Mouse (Mus musculus): ENCODE results near the gene 9930022D16Rik. TPM values are rescaled to one million over a fixed set of nuclear protein-coding genes. Genes with fewer than 3 reads are reported as not detected.

The 9930022D16Rik gene
- polyA plus RNA-seq, 2 experiments: not detected

- no peak for ATAC-seq (ENCODE audit: insufficient read depth)
- TF ChIP-seq EP300 (IDR thresholded peaks at IDR 0.05; ENCODE audit: low read depth) (no peak), CTCF (IDR thresholded peaks at IDR 0.05; ENCODE audit: low read depth) (no peak)
- no peak for DNase-seq (ENCODE audit: low read depth in 3 of 3, low spot score in 3 of 3)
- Histone ChIP-seq H3K9ac (replicated peaks) (no peak overlapping the region), H3K27me3 (ENCODE audit: control insufficient read depth, insufficient read depth, low read length) (no peaks in the 10 kb centered on the region), H3K27ac (no peak overlapping the region), H3K9me3 (ENCODE audit: control insufficient read depth, low read length) (no peaks in the 10 kb centered on the region), H3K4me2 (ENCODE audit: low read depth) (no peak overlapping the region), H3K4me3 (ENCODE audit: insufficient read depth in 1 of 2, low read depth in 2 of 2, low read length in 2 of 2) (no peak overlapping the region), H3K4me1 (replicated peaks; ENCODE audit: control insufficient read depth in 2 of 2, insufficient read depth in 2 of 2, low read length in 1 of 2) (peaks cover 20 to 35% of the 10 kb centered on the region in 2 experiments), H3K36me3 (replicated peaks; ENCODE audit: control insufficient read depth, insufficient read depth, low read depth) (no peaks in the 10 kb centered on the region)
- WGBS (ENCODE audit: insufficient replicate concordance): 54% methylated on average over 5 of the region's 5 CpGs
Measured at GRCm38 (mm10) chr11:109380662-109381061, 33.1 kb upstream of the 9930022D16Rik start.

- no peak overlapping the region for H3K27ac ChIP-seq
- H3K27me3 ChIP-seq (ENCODE audit: control insufficient read depth, insufficient read depth, low read length): no peaks in the 10 kb centered on the region
- H3K4me1 ChIP-seq (replicated peaks; ENCODE audit: control insufficient read depth in 2 of 2, insufficient read depth in 2 of 2, low read length in 1 of 2): peaks cover 2 to 11% of the 10 kb centered on the region in 2 experiments; a peak in 3 of 4 replicates
- DNase-seq (ENCODE audit: low read depth in 3 of 3, low spot score in 3 of 3) (no peak), ATAC-seq (ENCODE audit: insufficient read depth) (no peak)
- no peaks in the 10 kb centered on the region for H3K9me3 ChIP-seq (ENCODE audit: control insufficient read depth, low read length)
- no peak overlapping the region for H3K9ac ChIP-seq (replicated peaks)
- TF ChIP-seq CTCF (IDR thresholded peaks at IDR 0.05; ENCODE audit: low read depth): no peak
- no peak for TF ChIP-seq EP300 (IDR thresholded peaks at IDR 0.05; ENCODE audit: low read depth)
- H3K36me3 ChIP-seq (replicated peaks; ENCODE audit: control insufficient read depth, insufficient read depth, low read depth): no peaks in the 10 kb centered on the region
- no peak overlapping the region for H3K4me3 ChIP-seq (ENCODE audit: insufficient read depth in 1 of 2, low read depth in 2 of 2, low read length in 2 of 2)
- WGBS (ENCODE audit: insufficient replicate concordance): 85% methylated on average over 8 of the region's 8 CpGs
- H3K4me2 ChIP-seq (ENCODE audit: low read depth): no peak overlapping the region
Measured at GRCm38 (mm10) chr11:109385296-109385695, 28.4 kb upstream of the 9930022D16Rik start.

GRCm38 (mm10) chr11:109389046-109389445, 24.7 kb upstream of the 9930022D16Rik start:
- Histone ChIP-seq H3K9me3 (ENCODE audit: control insufficient read depth, low read length) (no peaks in the 10 kb centered on the region), H3K4me1 (replicated peaks; ENCODE audit: control insufficient read depth in 2 of 2, insufficient read depth in 2 of 2, low read length in 1 of 2) (peaks cover 2 to 5% of the 10 kb centered on the region in 2 experiments; a peak in 2 of 4 replicates), H3K9ac (replicated peaks) (no peak overlapping the region), H3K4me3 (ENCODE audit: insufficient read depth in 1 of 2, low read depth in 2 of 2, low read length in 2 of 2) (no peak overlapping the region), H3K4me2 (ENCODE audit: low read depth) (no peak overlapping the region), H3K27ac (no peak overlapping the region), H3K27me3 (ENCODE audit: control insufficient read depth, insufficient read depth, low read length) (no peaks in the 10 kb centered on the region), H3K36me3 (replicated peaks; ENCODE audit: control insufficient read depth, insufficient read depth, low read depth) (no peaks in the 10 kb centered on the region)
- WGBS (ENCODE audit: insufficient replicate concordance): 85% methylated on average over 5 of the region's 5 CpGs
- no peak for TF ChIP-seq CTCF (IDR thresholded peaks at IDR 0.05; ENCODE audit: low read depth)
- ATAC-seq (ENCODE audit: insufficient read depth): no peak
- DNase-seq (ENCODE audit: low read depth in 3 of 3, low spot score in 3 of 3): no peak

- no peak for DNase-seq (ENCODE audit: low read depth in 3 of 3, low spot score in 3 of 3)
- TF ChIP-seq CTCF (IDR thresholded peaks at IDR 0.05; ENCODE audit: low read depth) (no peak), EP300 (IDR thresholded peaks at IDR 0.05; ENCODE audit: low read depth) (no peak)
- Histone ChIP-seq H3K27me3 (ENCODE audit: control insufficient read depth, insufficient read depth, low read length) (no peaks in the 10 kb centered on the region), H3K36me3 (replicated peaks; ENCODE audit: control insufficient read depth, insufficient read depth, low read depth) (no peaks in the 10 kb centered on the region; the same call in 1 of the 2 replicates), H3K4me2 (ENCODE audit: low read depth) (no peak overlapping the region), H3K9ac (replicated peaks) (no peak overlapping the region), H3K4me3 (ENCODE audit: insufficient read depth in 1 of 2, low read depth in 2 of 2, low read length in 2 of 2) (no peak overlapping the region), H3K9me3 (ENCODE audit: control insufficient read depth, low read length) (no peaks in the 10 kb centered on the region), H3K4me1 (replicated peaks; ENCODE audit: control insufficient read depth in 2 of 2, insufficient read depth in 2 of 2, low read length in 1 of 2) (peaks cover 2 to 5% of the 10 kb centered on the region in 2 experiments; a peak in 2 of 4 replicates), H3K27ac (no peak overlapping the region)
- 86% methylated on average over 7 of the region's 7 CpGs for WGBS (ENCODE audit: insufficient replicate concordance)
- no peak for ATAC-seq (ENCODE audit: insufficient read depth)
Measured at GRCm38 (mm10) chr11:109391200-109391599, 22.5 kb upstream of the 9930022D16Rik start.

GRCm38 (mm10) chr11:109391760-109392159, 22.0 kb upstream of the 9930022D16Rik start:
- DNase-seq (ENCODE audit: low read depth in 3 of 3, low spot score in 3 of 3): no peak
- Histone ChIP-seq H3K4me3 (ENCODE audit: insufficient read depth in 1 of 2, low read depth in 2 of 2, low read length in 2 of 2) (no peak overlapping the region), H3K27ac (no peak overlapping the region), H3K36me3 (replicated peaks; ENCODE audit: control insufficient read depth, insufficient read depth, low read depth) (peaks cover 5% of the 10 kb centered on the region), H3K27me3 (ENCODE audit: control insufficient read depth, insufficient read depth, low read length) (no peaks in the 10 kb centered on the region), H3K4me2 (ENCODE audit: low read depth) (no peak overlapping the region), H3K9me3 (ENCODE audit: control insufficient read depth, low read length) (no peaks in the 10 kb centered on the region), H3K9ac (replicated peaks) (no peak overlapping the region), H3K4me1 (replicated peaks; ENCODE audit: control insufficient read depth in 2 of 2, insufficient read depth in 2 of 2, low read length in 1 of 2) (peaks cover 2 to 5% of the 10 kb centered on the region in 2 experiments; a peak in 2 of 4 replicates)
- ATAC-seq (ENCODE audit: insufficient read depth): peak; percentile 36; the same call in 1 of the 2 replicates
- WGBS (ENCODE audit: insufficient replicate concordance): 63% methylated on average over 7 of the region's 7 CpGs
- TF ChIP-seq EP300 (IDR thresholded peaks at IDR 0.05; ENCODE audit: low read depth): no peak
- TF ChIP-seq CTCF (IDR thresholded peaks at IDR 0.05; ENCODE audit: low read depth): no peak
